Mouse (Mus musculus) forebrain, embryonic 11.5 days (tissue): ENCODE measurements around the gene Sh3gl3. TPM values are rescaled to one million over a fixed set of nuclear protein-coding genes. Genes with fewer than 3 reads are reported as not detected.

Source experiments
- ATAC-seq: fragments of 200-750 bp; cut with Nextera tagmentation; replicated peaks from 2 replicates; pipeline ENCODE4 v1.8.0; 2017; ENCODE audit warnings: moderate TSS enrichment; ENCODE audit not compliant: low FRiP score
- DNase-seq: peaks from one replicate; pipeline ENCODE4 v3.0.0-alpha.2; 2017; ENCODE audit warnings: low spot score
- H3K27ac ChIP-seq: fragments of 300-500 bp; sonication (generic); 2 replicates; pipeline ENCODE4 v1.5.1; 2014; ENCODE audit warnings: low read depth, low read length
- H3K27me3 ChIP-seq: fragments of 300-500 bp; sonication (generic); 2 replicates; pipeline ENCODE4 v1.6.1; 2014; ENCODE audit warnings: mild to moderate bottlenecking, low read length, mixed read lengths; ENCODE audit not compliant: control insufficient read depth, insufficient read depth
- H3K36me3 ChIP-seq: fragments of 300-500 bp; sonication (generic); 2 replicates; pipeline ENCODE4 v1.6.1; 2014; ENCODE audit warnings: mild to moderate bottlenecking, low read length, moderate library complexity, mixed read lengths; ENCODE audit not compliant: control insufficient read depth, insufficient read depth
- H3K4me1 ChIP-seq: fragments of 300-500 bp; sonication (generic); replicated peaks from 2 replicates; pipeline ENCODE4 v1.6.1; 2014; ENCODE audit warnings: low read length, mixed read lengths; ENCODE audit not compliant: control insufficient read depth, insufficient read depth
- H3K4me2 ChIP-seq: fragments of 300-500 bp; sonication (generic); 2 replicates; pipeline ENCODE4 v1.6.1; 2014; ENCODE audit warnings: low read depth, mild to moderate bottlenecking, low read length, moderate library complexity, mixed read lengths; ENCODE audit not compliant: severe bottlenecking
- H3K4me3 ChIP-seq: fragments of 300-500 bp; sonication (generic); 2 replicates; pipeline ENCODE4 v1.5.1; 2014; ENCODE audit warnings: low read depth, low read length
- H3K9ac ChIP-seq: fragments of 300-500 bp; sonication (generic); 2 replicates; pipeline ENCODE4 v1.6.1; 2014; ENCODE audit warnings: low read length
- H3K9me3 ChIP-seq: fragments of 300-500 bp; sonication (generic); 2 replicates; pipeline ENCODE4 v1.6.1; 2016; ENCODE audit warnings: low read length, mixed read lengths; ENCODE audit not compliant: control insufficient read depth
- WGBS: fragments of 180-500 bp; shearing (Covaris S2); extraction: QIAGEN DNeasy Blood & Tissue Kit; methylation state at CpG from one replicate; pipeline ENCODE4 v1.1.7; 2014; 5-methylcytosine and 5-hydroxymethylcytosine counted together
- polyA plus RNA-seq: library from polyadenylated mRNA; unstranded; fragments of >200 nt; fragmentation: Nextera tagmentation; extraction: Ambion mirVana; gene quantifications from 2 replicates; pipeline ENCODE4 v1.2.1, GENCODE M21; 2014

Gene Sh3gl3
- polyA plus RNA-seq, 1 experiment from 2014 or later: 15.4 TPM

- 25% methylated on average over 10 of the region's 10 CpGs for WGBS
- ATAC-seq (no peak), DNase-seq (no peak)
- no peaks in the 10 kb centered on the region for H3K27me3 ChIP-seq
- no peak overlapping the region for H3K4me2 ChIP-seq
- H3K36me3 ChIP-seq: no peaks in the 10 kb centered on the region
- no peaks in the 10 kb centered on the region for H3K9me3 ChIP-seq
- no peak overlapping the region for H3K4me3 ChIP-seq
- no peak overlapping the region for H3K27ac ChIP-seq
- no peak overlapping the region for H3K9ac ChIP-seq
- H3K4me1 ChIP-seq: no peaks in the 10 kb centered on the region
Observed at GRCm38 (mm10) chr7:82223906-82224846, 50.5 kb downstream of the Sh3gl3 start.

DNA sequence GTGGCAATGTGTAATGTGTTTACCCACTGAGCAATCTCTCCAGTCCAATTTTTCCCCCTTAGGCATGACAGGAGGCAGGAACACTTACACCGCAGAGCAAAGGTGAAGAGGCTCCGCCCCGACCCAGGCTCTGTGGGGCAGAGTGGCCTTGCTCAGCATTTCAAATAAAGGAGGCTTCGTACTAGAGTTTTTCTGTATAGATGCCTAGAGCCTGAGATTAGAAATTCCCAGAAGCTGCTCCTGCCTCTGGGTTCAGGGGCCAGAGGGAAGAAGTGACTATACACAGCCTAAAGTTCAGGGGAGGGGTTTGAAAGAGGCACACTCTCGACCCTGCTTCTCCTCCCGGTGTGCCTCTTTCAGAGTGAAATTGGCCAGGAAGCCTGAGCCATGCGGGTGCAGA lies 59.6 kb downstream of the Sh3gl3 start:
- Histone ChIP-seq H3K9ac (no peak overlapping the region), H3K4me1 (peaks cover 3% of the 10 kb centered on the region; the same call in 1 of the 2 replicates), H3K9me3 (no peaks in the 10 kb centered on the region), H3K4me2 (no peak overlapping the region), H3K36me3 (no peaks in the 10 kb centered on the region), H3K27ac (no peak overlapping the region), H3K4me3 (no peak overlapping the region), H3K27me3 (no peaks in the 10 kb centered on the region)
- DNase-seq (no peak), ATAC-seq (no peak)
- WGBS: 67% methylated on average over 7 of the region's 7 CpGs

DNA sequence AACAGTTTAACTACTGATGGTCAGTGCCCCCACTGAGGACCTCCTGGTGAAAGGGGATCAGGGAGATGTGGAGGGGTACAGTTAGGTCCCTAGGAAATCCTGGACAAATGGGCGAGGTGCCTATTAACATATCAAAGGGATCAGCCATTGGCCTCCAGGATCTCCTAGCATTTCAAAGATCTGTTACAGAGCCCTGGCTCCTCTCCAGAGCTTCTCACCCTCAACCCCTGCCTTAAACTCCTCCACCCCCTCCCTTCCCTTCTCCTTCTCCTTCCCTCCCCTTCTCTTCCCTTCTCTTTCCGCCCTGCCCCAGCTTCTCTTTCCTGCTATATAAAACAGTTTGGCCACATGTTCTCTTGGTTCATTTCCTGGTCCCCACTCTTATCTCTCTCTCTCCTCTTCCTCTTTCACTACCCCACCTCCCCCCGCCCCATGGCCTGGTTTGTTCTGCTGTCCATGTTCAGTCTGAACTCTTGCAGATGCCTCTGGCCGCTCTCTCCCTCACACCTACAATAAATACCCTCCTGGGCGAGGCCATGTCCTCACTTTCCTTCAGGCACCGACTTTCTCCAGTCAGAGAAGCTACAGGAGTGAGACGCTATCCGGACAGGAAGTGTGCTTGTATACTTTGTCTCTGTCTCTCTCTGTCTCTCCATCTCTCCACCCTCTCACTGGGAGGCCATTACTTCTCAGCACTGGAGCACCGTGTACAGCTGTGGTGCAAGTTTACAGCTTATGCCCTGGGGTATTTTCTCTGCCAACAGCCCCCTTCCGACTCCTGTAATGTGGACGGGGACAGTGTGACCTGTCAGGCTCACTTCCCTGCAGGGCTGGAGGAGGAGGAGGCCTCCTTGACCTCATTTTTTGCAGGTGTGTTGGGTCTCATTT lies 60.6 kb downstream of the Sh3gl3 start:
- Histone ChIP-seq H3K27ac (no peak overlapping the region), H3K4me1 (peaks cover 3% of the 10 kb centered on the region; the same call in 1 of the 2 replicates), H3K9ac (no peak overlapping the region), H3K9me3 (no peaks in the 10 kb centered on the region), H3K27me3 (no peaks in the 10 kb centered on the region), H3K4me2 (no peak overlapping the region), H3K36me3 (no peaks in the 10 kb centered on the region), H3K4me3 (no peak overlapping the region)
- ATAC-seq: no peak
- WGBS: 54% methylated on average over 11 of the region's 11 CpGs
- no peak for DNase-seq

DNA sequence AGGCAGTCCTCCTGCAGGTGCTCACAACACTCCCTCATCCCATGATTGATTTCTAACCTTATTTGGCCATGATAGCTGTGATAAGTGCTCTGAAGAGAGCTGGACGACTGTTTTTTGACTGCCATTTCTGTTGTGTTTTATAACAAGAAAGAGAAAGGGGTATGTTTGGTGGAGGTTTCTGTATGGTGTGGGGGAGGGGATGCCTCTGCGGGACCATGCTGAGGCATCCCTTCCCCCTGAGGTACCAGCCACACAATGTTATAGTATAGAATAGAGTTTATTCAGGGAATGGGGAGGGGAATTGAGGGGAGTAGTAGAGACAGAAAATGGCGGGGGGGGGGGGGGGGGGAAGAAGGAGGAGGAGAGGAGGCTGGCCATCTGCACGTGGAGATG lies 61.3 kb downstream of the Sh3gl3 start:
- H3K27me3 ChIP-seq: no peaks in the 10 kb centered on the region
- H3K36me3 ChIP-seq: no peaks in the 10 kb centered on the region
- no peak overlapping the region for H3K4me3 ChIP-seq
- H3K4me1 ChIP-seq: peaks cover 3% of the 10 kb centered on the region; the same call in 1 of the 2 replicates
- no peak overlapping the region for H3K9ac ChIP-seq
- H3K27ac ChIP-seq: no peak overlapping the region
- no peak for ATAC-seq
- DNase-seq: no peak
- WGBS: 36% methylated on average over 3 of the region's 4 CpGs
- no peak overlapping the region for H3K4me2 ChIP-seq
- H3K9me3 ChIP-seq: no peaks in the 10 kb centered on the region

- DNase-seq (no peak), ATAC-seq (no peak)
- no peaks in the 10 kb centered on the region for H3K36me3 ChIP-seq
- H3K4me2 ChIP-seq: no peak overlapping the region
- H3K4me3 ChIP-seq: no peak overlapping the region
- no peak overlapping the region for H3K27ac ChIP-seq
- H3K9ac ChIP-seq: no peak overlapping the region
- no peaks in the 10 kb centered on the region for H3K9me3 ChIP-seq
- no peaks in the 10 kb centered on the region for H3K27me3 ChIP-seq
- peaks cover 3% of the 10 kb centered on the region; the same call in 1 of the 2 replicates for H3K4me1 ChIP-seq
- 77% methylated on average over 8 of the region's 9 CpGs for WGBS
Observed at GRCm38 (mm10) chr7:82235486-82235885, 61.8 kb downstream of the Sh3gl3 start.

GRCm38 (mm10) chr7:82236152-82236898 lies 62.7 kb downstream of the Sh3gl3 start:
- Histone ChIP-seq H3K27me3 (no peaks in the 10 kb centered on the region), H3K4me1 (peaks cover 3% of the 10 kb centered on the region; the same call in 1 of the 2 replicates), H3K9me3 (no peaks in the 10 kb centered on the region), H3K4me2 (no peak overlapping the region), H3K4me3 (no peak overlapping the region), H3K36me3 (no peaks in the 10 kb centered on the region), H3K9ac (no peak overlapping the region), H3K27ac (no peak overlapping the region)
- 71% methylated on average over 11 of the region's 11 CpGs for WGBS
- DNase-seq (no peak), ATAC-seq (no peak)

DNA sequence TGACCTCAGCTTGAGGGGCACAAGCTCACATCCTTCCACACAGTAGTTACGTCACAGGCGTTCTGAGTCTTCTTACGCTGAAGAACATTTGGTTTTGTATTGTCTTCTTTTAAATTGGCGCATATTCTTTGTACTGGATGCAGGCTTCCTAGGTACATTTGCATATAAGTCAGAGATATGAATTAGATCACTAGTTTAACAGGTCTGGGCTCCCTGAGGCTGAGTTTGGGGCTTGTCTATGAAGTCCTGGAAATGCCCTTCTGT lies 63.2 kb downstream of the Sh3gl3 start:
- Histone ChIP-seq H3K4me3 (no peak overlapping the region), H3K4me1 (peaks cover 3% of the 10 kb centered on the region; the same call in 1 of the 2 replicates), H3K4me2 (no peak overlapping the region), H3K36me3 (no peaks in the 10 kb centered on the region), H3K27me3 (no peaks in the 10 kb centered on the region), H3K9ac (no peak overlapping the region), H3K9me3 (no peaks in the 10 kb centered on the region), H3K27ac (no peak overlapping the region)
- ATAC-seq: no peak
- 82% methylated on average over 4 of the region's 4 CpGs for WGBS
- no peak for DNase-seq
